Mouse (Mus musculus): Measurements from ENCODE around the gene Ndufb10.
A peak's percentile ranks its signal among the peaks of the same experiment; 100 is the strongest.

The Ndufb10 gene

GRCm38 (mm10) chr17:24706982-24707800 is 17.1 kb downstream of the Ndufb10 start, which contains the start of gene Tbl3:
TSS of gene Tbl3 (minus strand) at chr17:24707660.
- DNase-seq = peak; percentile 97

GRCm38 (mm10) chr17:24705821-24706220 is 18.5 kb downstream of the Ndufb10 start:
- DNase-seq = no peak

- DNase-seq = no peak
These were observed 23.0 kb downstream of the Ndufb10 start for GRCm38 (mm10) chr17:24701251-24701650.

DNA sequence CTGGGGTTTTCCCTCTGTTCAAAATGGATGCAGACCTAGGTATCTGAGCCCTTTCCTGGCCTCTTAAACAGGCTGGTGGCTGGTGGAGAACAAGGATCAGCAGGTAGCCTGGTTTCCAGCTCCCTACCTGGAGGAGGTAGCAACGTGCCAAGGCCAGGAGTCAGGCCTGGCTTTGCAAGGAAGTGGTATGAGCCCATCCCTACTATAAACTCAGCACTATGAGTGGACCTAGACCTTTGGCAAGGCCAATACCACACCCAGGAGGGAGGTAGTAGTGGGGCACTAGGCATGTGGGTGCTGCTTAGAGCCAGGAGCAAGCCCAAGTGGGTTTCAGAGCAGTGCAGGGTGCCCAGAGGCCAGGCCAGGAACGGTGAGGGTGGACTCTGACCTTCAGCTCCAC is 24.8 kb downstream of the Ndufb10 start:
- no peak for DNase-seq

DNA sequence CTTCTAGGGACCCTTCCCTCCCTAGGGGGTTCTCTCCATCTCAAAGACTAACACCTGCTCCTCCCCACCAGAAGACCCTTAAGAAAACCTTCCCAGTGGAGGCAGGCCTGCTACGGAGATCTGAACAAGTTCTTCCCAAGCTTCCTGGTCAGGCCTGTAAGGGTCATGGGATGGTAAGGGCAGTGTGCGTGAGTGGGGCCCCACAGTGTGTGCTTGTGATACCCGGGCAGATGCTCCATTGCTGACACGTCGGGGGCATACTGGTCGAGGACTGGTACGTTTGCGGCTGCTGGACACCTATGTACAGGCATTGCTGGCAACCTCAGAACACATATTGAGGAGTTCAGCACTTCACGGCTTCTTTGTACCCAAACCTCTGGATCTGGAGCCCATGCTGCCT is 25.6 kb downstream of the Ndufb10 start:
- no peak for DNase-seq

- peak; percentile 46 for DNase-seq
These were observed 26.3 kb downstream of the Ndufb10 start for GRCm38 (mm10) chr17:24697985-24698384.

DNA sequence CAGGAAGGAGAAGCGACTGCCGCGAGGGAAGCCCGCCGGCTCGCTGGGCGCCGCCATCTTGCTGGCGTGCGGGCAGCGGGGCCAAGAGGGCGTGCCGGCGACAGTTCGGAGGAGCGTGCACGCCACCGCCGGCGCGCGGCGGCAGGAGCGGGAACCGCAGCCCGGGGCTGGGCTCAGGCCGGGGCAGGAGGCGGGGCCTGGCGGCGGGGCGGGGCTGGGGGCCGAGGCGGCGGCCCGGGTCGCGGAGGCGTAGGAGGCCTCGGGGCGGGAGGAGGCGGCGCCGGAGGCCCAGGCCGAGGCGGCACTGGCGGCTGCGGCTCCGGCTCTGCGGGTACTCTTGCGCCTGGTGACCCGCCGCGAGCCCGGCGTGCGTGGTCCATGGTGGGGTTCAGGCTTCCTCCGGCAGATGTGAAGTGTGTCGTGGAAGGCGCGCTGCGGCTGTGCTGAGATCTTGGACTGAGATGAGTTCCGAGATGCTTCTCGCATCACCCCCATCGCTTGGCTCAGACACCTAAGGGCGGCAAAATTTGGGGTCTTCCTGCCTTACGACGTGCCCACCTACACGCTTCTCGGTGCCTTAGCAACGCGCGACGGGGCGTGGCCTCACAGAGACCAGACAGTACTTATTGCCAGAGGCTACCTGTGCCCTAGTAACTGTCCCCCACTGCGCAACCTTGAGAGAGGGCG is 28.1 kb downstream of the Ndufb10 start, which contains the start of the genes Gfer and Noxo1:
Gene Gfer, minus strand, starts transcription at position 146 of the 687 bp plus-strand sequence.
Gene Noxo1, plus strand, starts transcription at position 224 of the 687 bp plus-strand sequence.
- DNase-seq = peak; percentile 95

DNA sequence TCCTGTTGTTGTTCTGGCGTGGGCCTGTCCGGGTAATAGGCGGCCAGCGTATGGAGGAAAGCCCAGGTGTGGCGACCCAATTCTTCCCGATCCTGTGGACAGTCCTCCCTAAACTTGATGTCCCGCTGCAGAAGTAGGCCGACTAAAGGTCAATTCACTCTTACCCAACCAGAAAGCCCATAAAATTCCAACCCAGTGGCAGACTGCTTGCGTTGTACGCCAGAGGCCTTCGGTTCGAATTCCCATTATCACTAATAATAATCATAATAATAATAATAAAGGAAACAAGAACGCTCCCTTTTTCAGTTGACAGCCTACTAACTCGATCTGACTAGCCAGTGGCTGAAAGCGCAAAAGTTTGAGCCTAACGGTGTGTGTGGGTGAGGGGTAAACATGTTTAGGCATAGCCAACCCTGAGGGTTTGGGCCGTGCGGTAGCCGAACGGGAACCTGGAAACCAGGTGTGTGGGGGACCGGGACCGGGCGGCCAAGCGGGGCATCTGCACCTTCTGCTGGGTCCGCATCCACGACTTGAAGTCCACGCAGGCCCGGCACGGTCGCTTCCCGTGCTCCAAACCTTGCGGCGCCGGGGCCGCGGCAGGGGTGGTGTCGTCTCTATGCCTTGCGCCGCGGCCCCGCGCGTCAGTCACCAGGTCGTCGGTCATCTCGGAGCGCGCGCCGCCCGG is 28.8 kb downstream of the Ndufb10 start:
- DNase-seq = no peak

- DNase-seq = no peak
These were observed 31.9 kb downstream of the Ndufb10 start for GRCm38 (mm10) chr17:24692385-24692784.

GRCm38 (mm10) chr17:24689251-24690081 is 34.8 kb downstream of the Ndufb10 start, which contains the start of gene Syngr3:
TSS of gene Syngr3 (minus strand) at chr17:24689955.
- DNase-seq = no peak

DNA sequence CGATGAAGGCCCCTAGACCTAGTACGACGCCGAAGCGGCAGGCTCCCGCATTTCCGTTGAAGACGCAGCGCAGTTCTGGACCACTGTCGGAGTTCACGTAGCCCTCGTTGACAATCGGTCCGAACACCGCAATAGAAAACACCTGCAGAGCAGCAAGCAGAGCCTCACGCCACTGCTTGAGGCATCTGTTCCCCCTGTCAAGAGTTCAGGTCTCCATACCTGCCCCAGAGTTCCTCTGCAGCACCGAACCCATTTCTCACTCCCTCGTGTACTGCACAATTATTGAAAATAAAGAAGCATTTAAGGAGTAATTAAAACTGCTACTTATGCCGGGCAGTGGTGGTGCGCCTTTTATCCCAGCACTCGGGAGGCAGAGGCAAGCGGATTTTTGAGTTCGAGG is 36.7 kb downstream of the Ndufb10 start:
- no peak for DNase-seq

DNA sequence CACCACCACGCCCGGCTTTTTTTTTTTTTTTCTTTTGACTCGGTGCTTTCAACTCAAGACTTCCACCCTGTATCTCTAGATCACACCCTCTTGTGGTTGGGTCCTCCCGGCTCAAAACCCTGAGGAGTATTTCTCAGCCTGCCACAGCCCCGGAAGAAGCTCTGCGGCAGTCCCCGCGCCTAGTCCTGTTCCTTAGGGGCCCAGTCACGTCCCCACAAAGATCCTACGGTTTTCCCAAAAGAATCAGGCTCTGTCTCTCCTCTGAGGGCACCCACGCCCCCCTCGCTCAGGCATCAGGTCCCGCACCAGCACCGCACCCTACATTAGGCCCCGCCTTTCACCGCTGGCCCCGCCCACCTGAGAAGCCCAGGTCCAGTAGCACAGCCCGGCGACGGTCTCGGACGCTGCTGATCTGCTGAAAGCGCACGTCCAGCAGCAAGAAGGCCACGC is 37.1 kb downstream of the Ndufb10 start:
- DNase-seq = peak; percentile 75

GRCm38 (mm10) chr17:24686514-24686913 is 37.8 kb downstream of the Ndufb10 start:
- peak; percentile 68 for DNase-seq

DNA sequence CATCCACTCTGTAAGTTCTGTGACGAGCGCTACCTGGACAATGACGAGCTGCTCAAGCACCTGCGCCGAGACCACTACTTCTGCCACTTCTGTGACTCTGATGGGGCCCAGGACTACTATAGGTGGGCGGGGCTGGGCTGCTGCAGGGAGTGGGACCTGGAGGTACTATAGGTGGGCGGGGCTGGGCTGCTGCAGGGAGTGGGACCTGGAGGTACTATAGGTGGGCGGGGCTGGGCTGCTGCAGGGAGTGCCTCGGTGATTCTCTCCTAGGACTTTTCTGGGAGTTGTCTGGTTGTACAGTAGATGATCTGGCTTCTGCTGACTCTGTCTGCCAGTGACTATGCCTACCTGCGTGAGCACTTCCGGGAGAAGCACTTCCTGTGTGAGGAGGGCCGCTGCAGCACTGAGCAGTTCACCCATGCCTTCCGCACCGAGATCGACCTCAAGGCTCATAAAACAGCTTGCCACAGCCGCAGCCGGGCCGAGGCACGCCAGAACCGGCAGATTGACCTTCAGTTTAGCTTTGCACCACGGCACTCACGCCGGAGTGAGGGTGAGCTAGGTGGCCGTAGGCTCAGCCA is 46.7 kb downstream of the Ndufb10 start:
- DNase-seq = no peak

GRCm38 (mm10) chr17:24676877-24677276 is 47.4 kb downstream of the Ndufb10 start:
- DNase-seq = no peak

DNA sequence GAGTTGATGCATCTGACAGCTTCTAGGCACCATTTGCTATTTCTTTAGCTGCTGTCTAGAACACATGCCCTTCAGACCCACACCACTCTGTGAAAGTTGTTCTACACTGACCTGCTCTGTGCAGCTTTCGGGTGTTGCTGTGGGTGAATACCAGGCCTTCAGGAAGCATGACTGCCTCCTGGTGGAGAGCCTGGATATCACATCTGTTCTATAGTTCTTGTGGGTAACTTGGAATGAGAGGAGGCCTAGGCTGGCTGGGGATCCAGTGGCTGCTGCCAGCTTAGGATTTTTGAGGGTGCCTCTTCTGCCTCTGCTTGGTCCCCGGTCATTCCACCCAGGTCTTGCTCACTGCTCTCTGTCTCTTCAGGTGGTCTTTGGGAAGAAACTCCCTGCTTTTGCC is 48.1 kb downstream of the Ndufb10 start:
- DNase-seq = peak; percentile 82

DNA sequence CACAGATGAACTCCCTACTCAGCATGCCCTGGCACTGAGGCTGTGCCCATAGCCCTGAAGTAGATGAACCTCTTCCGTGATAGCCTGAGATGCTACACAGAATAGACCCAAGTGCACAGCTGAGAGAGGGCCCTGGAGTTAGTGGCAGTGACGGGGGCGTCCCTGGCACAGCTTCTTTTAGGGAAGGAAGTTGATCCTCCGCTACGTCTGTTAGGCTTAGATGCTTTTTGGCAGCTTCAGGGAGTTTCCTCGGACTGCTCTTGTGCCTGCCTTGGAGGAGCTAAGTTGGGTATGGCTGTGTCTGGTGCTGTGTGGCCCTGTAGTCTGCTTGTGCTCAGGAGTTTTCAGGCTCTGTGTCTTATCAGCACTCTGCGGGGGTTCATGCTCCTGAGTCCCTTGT is 50.0 kb downstream of the Ndufb10 start:
- no peak for DNase-seq

- DNase-seq = peak; percentile 68
These were observed 52.1 kb downstream of the Ndufb10 start for GRCm38 (mm10) chr17:24672141-24672540.

All from kidney, postnatal 10 days (tissue).